8 mouse cellular contexts compared by ENCODE assay signal in genomic region chr10:106469855-106470532, GRCm38 (mm10). TPM values are rescaled to one million over a fixed set of nuclear protein-coding genes. Genes with fewer than 3 reads are reported as not detected.
DNase-seq lines count a peak whose midpoint lies in the region; ATAC-seq and TF ChIP-seq lines count a peak whose summit lies in the region.

Gene Ppfia2, plus strand, starts transcription at chr10:106470339.

- DNase-seq in adrenal gland, postnatal 4 days (ENCODE audit: low spot score in 2 of 2): no peak
- peak; percentile 51 to 75 for DNase-seq in cerebellum, postnatal 4 days (ENCODE audit: low spot score in 2 of 2)
- DNase-seq in kidney, adult 11 months: peak; percentile 5
- peak; percentile 78 to 79 for DNase-seq in left cerebral cortex, postnatal 14 days (ENCODE audit: low spot score in 2 of 2)

- no peaks in the 10 kb centered on the region for H3K9me3 ChIP-seq in midbrain, embryonic 12.5 days

- H3K4me1 ChIP-seq in midbrain, embryonic 12.5 days: 0 out of 2 replicates have a peak, but pooled peaks cover 3% of the 10 kb centered on the region
- peaks cover 2% of the 10 kb centered on the region for H3K4me1 ChIP-seq in testis, adult 2 months (ENCODE audit: control insufficient read depth, insufficient read depth, low read length)

- WGBS in midbrain, embryonic 12.5 days: under 1% methylated on average over 30 of the region's 30 CpGs

- 0 out of 2 replicates have a peak, but pooled peaks cover 3% of the 10 kb centered on the region for H3K27me3 ChIP-seq in midbrain, embryonic 12.5 days
- no peaks in the 10 kb centered on the region for H3K27me3 ChIP-seq in testis, adult 2 months (ENCODE audit: control insufficient read depth, insufficient read depth, low read length)

- no peak for TF ChIP-seq CTCF in testis, adult 2 months (IDR thresholded peaks at IDR 0.05; ENCODE audit: control insufficient read depth, insufficient read depth, insufficient replicate concordance, low read depth, low read length)

- TF ChIP-seq POLR2A in testis, adult 2 months (IDR thresholded peaks at IDR 0.05; ENCODE audit: control insufficient read depth, low read depth, low read length): no peak

- H3K4me2 ChIP-seq in midbrain, embryonic 12.5 days (replicated peaks): peak within 1 kb of the TSS; percentile 69

- no peaks in the 10 kb centered on the region for H3K36me3 ChIP-seq in midbrain, embryonic 12.5 days
- H3K36me3 ChIP-seq in testis, adult 2 months (ENCODE audit: control insufficient read depth, insufficient read depth, low read length): no peaks in the 10 kb centered on the region

- peak within 1 kb of the TSS; percentile 66 for H3K9ac ChIP-seq in midbrain, embryonic 12.5 days (replicated peaks)

- H3K27ac ChIP-seq in midbrain, embryonic 12.5 days (replicated peaks): peak within 1 kb of the TSS; percentile 79
- H3K27ac ChIP-seq in testis, adult 2 months (ENCODE audit: control insufficient read depth, insufficient read depth, low read depth, low read length): no peak within 1 kb of the TSS

- intact Hi-C loops in left cerebral cortex, postnatal 14 days (cut with DNase I): loop anchor here (5.0 kb wide), 1 partner anchor 117 kb away; no protein-coding TSS in a partner anchor

- H3K4me3 ChIP-seq in midbrain, embryonic 12.5 days: peak within 1 kb of the TSS; percentile 57
- H3K4me3 ChIP-seq in testis, adult 2 months (ENCODE audit: control insufficient read depth, low read depth, low read length): peak within 1 kb of the TSS; percentile 80

- ATAC-seq in granulocyte monocyte progenitor cell, adult 5-6 weeks (replicated peaks; ENCODE audit: poor library complexity, severe bottlenecking): peak; percentile 33
- peak; percentile 87 for ATAC-seq in midbrain, embryonic 12.5 days (ENCODE audit: low FRiP score, low read depth)
- no peak for ATAC-seq in monocyte, adult 5-6 weeks (replicated peaks; ENCODE audit: insufficient number of reproducible peaks, low FRiP score, low TSS enrichment, poor library complexity, severe bottlenecking)

RNA-seq across cellular contexts. Expression of gene Ppfia2, which starts in this region (rescaled TPM):
- total RNA-seq in adrenal gland, postnatal 4 days (2021): 10 to 100 TPM; 14.5 to 15.1 TPM
- total RNA-seq in granulocyte monocyte progenitor cell, adult 5-6 weeks (2014; fragmentation: Nextera tagmentation): not detected in 2 replicates
- total RNA-seq in granulocyte monocyte progenitor cell, adult 5-6 weeks (2017): not detected in 2 replicates
- total RNA-seq in left cerebral cortex, postnatal 14 days (2021): 10 to 100 TPM; 83.4 to 89.9 TPM
- 10.1 and 12.3 TPM in 2 replicates for polyA plus RNA-seq in midbrain, embryonic 12.5 days (2016; fragmentation: Nextera tagmentation; extraction: Ambion mirVana)
- 1.1 TPM in 2 replicates for polyA plus RNA-seq in testis, adult 2 months (2012; rRNA removed)
- not detected in 3 replicates for total RNA-seq in monocyte, adult 5-6 weeks (2017)

Comparison
In these comparisons a context has a peak if more than half of its experiments do, and no peak if none do; other contexts are left out.
1. RNA of gene Ppfia2 (total RNA-seq): 83.4 to 89.9 TPM in left cerebral cortex, postnatal 14 days and 14.5 to 15.1 TPM in adrenal gland, postnatal 4 days; not detected in granulocyte monocyte progenitor cell, adult 5-6 weeks and not detected in monocyte, adult 5-6 weeks; every median in the first group is over 10 times any median in the second.
2. RNA of gene Ppfia2 (total RNA-seq): 83.4 to 89.9 TPM in left cerebral cortex, postnatal 14 days; 14.5 to 15.1 TPM in adrenal gland, postnatal 4 days; every median in the first group is over 4 times any median in the second.
3. Peak in ATAC-seq in granulocyte monocyte progenitor cell, adult 5-6 weeks; RNA of the gene not detected or under 1 TPM.
4. DNase-seq: peak in cerebellum, postnatal 4 days (2 of 2), kidney, adult 11 months (single experiment) and left cerebral cortex, postnatal 14 days (2 of 2); none in adrenal gland, postnatal 4 days (0 of 2).